Mouse (Mus musculus): ENCODE results near the gene Rps6ka4. TPM values are rescaled to one million over a fixed set of nuclear protein-coding genes. Genes with fewer than 3 reads are reported as not detected.

Rps6ka4 gene
- 10 to 100 TPM; 17.0 to 17.3 TPM for total RNA-seq (2021)
- long read RNA-seq, experiment 1, transcript Rps6ka4-201 (18 exons, 3,105 nt) = major isoform, 27 of 30 reads
- long read RNA-seq, experiment 1, partial matches to known transcripts = 2 of 30 reads
- long read RNA-seq, experiment 1, other reads (novel, unspliced or antisense) = 1 of 30 reads
- long read RNA-seq, experiment 2, transcript Rps6ka4-201 (18 exons, 3,105 nt) = major isoform, 16 of 22 reads
- long read RNA-seq, experiment 2, partial matches to known transcripts = 2 of 22 reads
- long read RNA-seq, experiment 2, other reads (novel, unspliced or antisense) = 2 of 22 reads

- DNase-seq = peak; percentile 79 to 87
These were observed at the start of gene Rps6ka4 for GRCm38 (mm10) chr19:6840475-6841291. Gene Rps6ka4, minus strand, starts transcription at chr19:6840636.

- no peak for DNase-seq
These were observed 37.5 kb upstream of the Rps6ka4 start for GRCm38 (mm10) chr19:6877965-6878364.

- DNase-seq = no peak
These were observed 36.4 kb upstream of the Rps6ka4 start for GRCm38 (mm10) chr19:6876799-6877198.

GRCm38 (mm10) chr19:6875834-6876233, 35.4 kb upstream of the Rps6ka4 start:
- no peak for DNase-seq

- DNase-seq = no peak
These were observed 33.8 kb upstream of the Rps6ka4 start for GRCm38 (mm10) chr19:6874257-6874656.

- DNase-seq = no peak
These were observed 32.3 kb upstream of the Rps6ka4 start for GRCm38 (mm10) chr19:6872701-6873100.

- DNase-seq = peak in 1 of 2 experiments; percentile 44
These were observed 31.3 kb upstream of the Rps6ka4 start for GRCm38 (mm10) chr19:6871574-6872271.

GRCm38 (mm10) chr19:6869355-6869754, 28.9 kb upstream of the Rps6ka4 start:
- DNase-seq = peak; percentile 75 to 89

GRCm38 (mm10) chr19:6861451-6861850, 21.0 kb upstream of the Rps6ka4 start:
- DNase-seq = no peak

- DNase-seq = no peak
These were observed 20.3 kb upstream of the Rps6ka4 start for GRCm38 (mm10) chr19:6860706-6861105.

GRCm38 (mm10) chr19:6859971-6860370, 19.5 kb upstream of the Rps6ka4 start:
- DNase-seq = no peak

GRCm38 (mm10) chr19:6859032-6859651, 18.7 kb upstream of the Rps6ka4 start:
- DNase-seq = no peak

GRCm38 (mm10) chr19:6858031-6858430, 17.6 kb upstream of the Rps6ka4 start, which contains the start of gene Ccdc88b:
Gene Ccdc88b, minus strand, starts transcription at chr19:6858211.
- peak in 1 of 2 experiments; percentile 62 for DNase-seq

GRCm38 (mm10) chr19:6857391-6858005, 17.1 kb upstream of the Rps6ka4 start:
- no peak for DNase-seq

GRCm38 (mm10) chr19:6857003-6857360, 16.5 kb upstream of the Rps6ka4 start:
- no peak for DNase-seq

- peak in 1 of 2 experiments; percentile 36 for DNase-seq
These were observed 16.0 kb upstream of the Rps6ka4 start for GRCm38 (mm10) chr19:6856281-6857002.

- DNase-seq = no peak
These were observed 15.0 kb upstream of the Rps6ka4 start for GRCm38 (mm10) chr19:6855225-6856031.

GRCm38 (mm10) chr19:6854658-6855057, 14.2 kb upstream of the Rps6ka4 start:
- no peak for DNase-seq

GRCm38 (mm10) chr19:6853903-6854302, 13.5 kb upstream of the Rps6ka4 start:
- no peak for DNase-seq

All from heart, adult 18-20 months (tissue).